Mouse (Mus musculus): ENCODE data around the gene Mpzl1.

- TF ChIP-seq CTCF (conservative IDR thresholded peaks at IDR 0.05; ENCODE audit: low read length) = no peak
- no peak for TF ChIP-seq POU5F1 (IDR thresholded peaks at IDR 0.05; ENCODE audit: borderline replicate concordance, low read length)
These were observed 9.4 kb upstream of the Mpzl1 start for GRCm38 (mm10) chr1:165643735-165644134.
